Mouse (Mus musculus) ES-Bruce4 (cell line): ENCODE measurements around the gene Snx25.

Source experiments
- EP300 ChIP-seq: IDR thresholded peaks from 2 replicates; pipeline ENCODE4 v1.6.1; 2011; ENCODE audit warnings: low read depth, low read length; ENCODE audit not compliant: insufficient read depth
- POLR2A ChIP-seq: IDR thresholded peaks from one replicate; pipeline ENCODE4 v1.8.1; 2011; ENCODE audit warnings: low read length; ENCODE audit not compliant: insufficient read depth

GRCm38 (mm10) chr8:46117172-46117571 is 34.8 kb downstream of the Snx25 start:
- TF ChIP-seq POLR2A (no peak), EP300 (no peak)
